Comparison of ENCODE assay signal across 33 mouse cellular contexts in the genomic region with DNA sequence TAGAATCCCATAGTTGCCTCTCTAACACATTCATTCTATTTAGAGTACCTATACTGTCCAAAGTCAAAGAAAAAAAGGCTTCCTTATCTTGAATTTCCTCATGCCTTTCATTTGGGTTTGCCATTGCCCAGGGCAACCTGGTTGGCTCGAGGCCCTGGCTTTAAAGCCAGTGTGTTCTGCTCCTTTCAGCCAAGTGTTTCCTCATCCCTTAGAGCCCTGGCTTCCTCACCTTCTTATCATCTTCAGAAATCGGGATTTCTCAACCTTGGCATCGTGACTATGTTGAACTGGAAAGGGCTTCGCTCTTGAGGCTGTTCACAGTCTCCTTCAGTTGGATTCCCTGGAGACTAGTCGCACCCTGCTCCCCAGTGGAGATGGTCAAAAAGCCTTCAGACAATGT. TPM values are rescaled to one million over a fixed set of nuclear protein-coding genes. Genes with fewer than 3 reads are reported as not detected.
A peak's percentile ranks its signal among the peaks of the same experiment; 100 is the strongest.
DNase-seq lines count a peak whose midpoint lies in the region; ATAC-seq and TF ChIP-seq lines count a peak whose summit lies in the region.
"Had no signal": no experiment of that assay in that cellular context is flagged by ENCODE, and none has a peak within 500 bp of the region (broad histone marks: within the 10 kb centered on the region; RNA-seq: fewer than 3 reads in every experiment).

No protein-coding gene starts in this region.

- H3K27ac ChIP-seq in intestine, postnatal 0 days (ENCODE audit: low read depth, low read length), result no peak overlapping the region
- no peak overlapping the region for H3K27ac ChIP-seq in intestine, embryonic 15.5 days
- peak overlapping the region; percentile 72 for H3K27ac ChIP-seq in small intestine, adult 2 months (ENCODE audit: insufficient read depth, low read depth, low read length)
- H3K27ac ChIP-seq: embryonic facial prominence, embryonic 10.5 days; forebrain, embryonic 10.5 days; heart, adult 2 months; hindbrain, embryonic 12.5 days; kidney, postnatal 0 days; midbrain, embryonic 12.5 days; stomach, embryonic 15.5 days had no signal

- intact Hi-C loops in left cerebral cortex, postnatal 14 days (cut with DNase I), result no loop called here

- H3K4me2 ChIP-seq in intestine, postnatal 0 days (replicated peaks; ENCODE audit: low read depth), result no peak overlapping the region
- H3K4me2 ChIP-seq in intestine, embryonic 15.5 days (replicated peaks), result no peak overlapping the region
- H3K4me2 ChIP-seq: hindbrain, embryonic 12.5 days; liver, embryonic 11.5 days; lung, embryonic 14.5 days; midbrain, embryonic 12.5 days; stomach, embryonic 15.5 days had no signal

- H3K27me3 ChIP-seq in intestine, postnatal 0 days (replicated peaks; ENCODE audit: control insufficient read depth, insufficient read depth, low read length), result no peaks in the 10 kb centered on the region
- H3K27me3 ChIP-seq in intestine, embryonic 15.5 days (replicated peaks), result no peaks in the 10 kb centered on the region
- H3K27me3 ChIP-seq in small intestine, adult 2 months (ENCODE audit: control insufficient read depth, insufficient read depth, low read length), result no peaks in the 10 kb centered on the region
- H3K27me3 ChIP-seq: hindbrain, embryonic 12.5 days; midbrain, embryonic 12.5 days; Patski; stomach, embryonic 15.5 days had no signal

- H3K4me1 ChIP-seq in intestine, postnatal 0 days (replicated peaks; ENCODE audit: control insufficient read depth, insufficient read depth, low read length), result peaks cover 6% of the 10 kb centered on the region; the same call in 1 of the 2 replicates
- H3K4me1 ChIP-seq in intestine, embryonic 15.5 days (replicated peaks), result 0 out of 2 replicates have a peak, but pooled peaks cover 5% of the 10 kb centered on the region
- H3K4me1 ChIP-seq in small intestine, adult 2 months (ENCODE audit: control insufficient read depth, insufficient read depth, insufficient read length, low read length), result peaks cover 37% of the 10 kb centered on the region; the same call in 1 of the 2 replicates
- H3K4me1 ChIP-seq: forebrain, embryonic 10.5 days; hindbrain, embryonic 12.5 days; stomach, embryonic 15.5 days had no signal

- no peaks in the 10 kb centered on the region for H3K36me3 ChIP-seq in intestine, postnatal 0 days (ENCODE audit: control insufficient read depth, insufficient read depth)
- H3K36me3 ChIP-seq in intestine, embryonic 15.5 days, result no peaks in the 10 kb centered on the region
- H3K36me3 ChIP-seq in small intestine, adult 2 months (ENCODE audit: control insufficient read depth, insufficient read depth, low read length), result no peaks in the 10 kb centered on the region
- H3K36me3 ChIP-seq: embryonic facial prominence, embryonic 10.5 days; forebrain, embryonic 10.5 days; G1E; hindbrain, embryonic 12.5 days; midbrain, embryonic 12.5 days; stomach, embryonic 15.5 days had no signal

- H3K9me3 ChIP-seq in intestine, postnatal 0 days (ENCODE audit: control insufficient read depth), result no peaks in the 10 kb centered on the region
- H3K9me3 ChIP-seq in intestine, embryonic 15.5 days, result no peaks in the 10 kb centered on the region
- H3K9me3 ChIP-seq: embryonic facial prominence, embryonic 10.5 days; forebrain, embryonic 10.5 days; hindbrain, embryonic 12.5 days; midbrain, embryonic 12.5 days; stomach, embryonic 15.5 days had no signal

- peak; percentile 59 for ATAC-seq in intestine, postnatal 0 days
- no peak for ATAC-seq in intestine, embryonic 15.5 days
- ATAC-seq: forebrain, embryonic 16.5 days; Patski had no signal

- no peak for TF ChIP-seq POLR2A in small intestine, adult 2 months (IDR thresholded peaks at IDR 0.05; ENCODE audit: low read depth, low read length)

- peak; percentile 99 for DNase-seq in gonadal fat pad, adult 2 months (ENCODE audit: low read depth)
- DNase-seq in lung, postnatal 10 days, result peak; percentile 17
- DNase-seq in left cerebral cortex, postnatal 14 days (ENCODE audit: low spot score in 2 of 2), result no peak
- no peak for DNase-seq in right cerebral cortex, postnatal 25 days
- DNase-seq: B cell, adult 2 months; cerebellum, adult 9-11 months; gastrocnemius, postnatal 10 days; kidney, adult 18-20 months; layer of hippocampus, adult 9-11 months; lung, embryonic 14.5 days; right cerebral cortex, postnatal 4 days; thymus, adult 18-20 months; thymus, postnatal 4 days had no signal

- H3K9ac ChIP-seq in intestine, postnatal 0 days (ENCODE audit: low read depth, low read length), result no peak overlapping the region
- no peak overlapping the region for H3K9ac ChIP-seq in intestine, embryonic 15.5 days
- H3K9ac ChIP-seq: hindbrain, embryonic 12.5 days; lung, embryonic 14.5 days; midbrain, embryonic 12.5 days; stomach, embryonic 15.5 days had no signal

- 56% methylated on average over 5 of the region's 5 CpGs for WGBS in intestine, postnatal 0 days
- WGBS in intestine, embryonic 15.5 days, result 86% methylated on average over 5 of the region's 5 CpGs
- WGBS in small intestine, adult 2 months, result 31% methylated on average over 5 of the region's 5 CpGs

- TF ChIP-seq CTCF in intestine, postnatal 0 days (IDR thresholded peaks at IDR 0.05; ENCODE audit: low read depth), result no peak
- TF ChIP-seq CTCF in small intestine, adult 2 months (IDR thresholded peaks at IDR 0.05; ENCODE audit: extremely low read depth, insufficient read length, insufficient replicate concordance, low read depth, low read length), result no peak

- no peak overlapping the region for H3K4me3 ChIP-seq in intestine, postnatal 0 days (ENCODE audit: low read depth, low read length)
- no peak overlapping the region for H3K4me3 ChIP-seq in intestine, embryonic 15.5 days (replicated peaks)
- H3K4me3 ChIP-seq in small intestine, adult 2 months (ENCODE audit: low read depth, low read length), result no peak overlapping the region
- H3K4me3 ChIP-seq: embryonic facial prominence, embryonic 10.5 days; forebrain, embryonic 10.5 days; heart, adult 2 months; hindbrain, embryonic 12.5 days; midbrain, embryonic 12.5 days; stomach, embryonic 15.5 days had no signal

RNA-seq across cellular contexts. Expression of gene Hsd17b2, which starts 12.9 kb away (rescaled TPM):
- 66.3 and 69.9 TPM in 2 replicates for polyA plus RNA-seq in intestine, postnatal 0 days (2015; fragmentation: Nextera tagmentation; extraction: Ambion mirVana)
- polyA plus RNA-seq in intestine, embryonic 15.5 days (2015; fragmentation: Nextera tagmentation; extraction: Ambion mirVana), result 38.1 and 38.3 TPM in 2 replicates
- polyA plus RNA-seq in gonadal fat pad, adult 2 months (2012; rRNA removed), result 0.31 and 0.51 TPM in 2 replicates
- 14.0 and 85.7 TPM in 2 replicates for polyA plus RNA-seq in small intestine, adult 2 months (2012; rRNA removed)
- total RNA-seq in left cerebral cortex, postnatal 14 days (2021), result under 1 TPM in 1 of 2 experiments, not detected in 1; 0.26 TPM
- total RNA-seq: adrenal gland, adult 18-20 months; CH12.LX; heart, adult 2 months; heart, postnatal 25 days; megakaryocyte, adult 5-6 weeks had no signal
- polyA plus RNA-seq: embryonic facial prominence, embryonic 10.5 days; forebrain, embryonic 10.5 days; forebrain, embryonic 16.5 days; G1E; heart, adult 2 months; heart, embryonic 14.5 days; hindbrain, embryonic 12.5 days; limb, embryonic 11.5 days; midbrain, embryonic 12.5 days had no signal

RNA-seq across cellular contexts. Expression of gene Sdr42e1, which starts 41.1 kb away (rescaled TPM):
- 6.0 and 7.7 TPM in 2 replicates for polyA plus RNA-seq in intestine, postnatal 0 days (2015; fragmentation: Nextera tagmentation; extraction: Ambion mirVana)
- 6.0 and 6.6 TPM in 2 replicates for polyA plus RNA-seq in intestine, embryonic 15.5 days (2015; fragmentation: Nextera tagmentation; extraction: Ambion mirVana)
- 30.7 and 44.1 TPM in 2 replicates for polyA plus RNA-seq in gonadal fat pad, adult 2 months (2012; rRNA removed)
- 4.4 and 7.4 TPM in 2 replicates for polyA plus RNA-seq in small intestine, adult 2 months (2012; rRNA removed)
- total RNA-seq in left cerebral cortex, postnatal 14 days (2021), result 1 to 10 TPM; 4.1 to 4.9 TPM
- polyA plus RNA-seq: G1E had no signal

Comparison
In these comparisons a context has a peak if more than half of its experiments do, and no peak if none do; other contexts are left out.
1. DNase-seq: peak in gonadal fat pad, adult 2 months (single experiment) and lung, postnatal 10 days (single experiment); none in left cerebral cortex, postnatal 14 days (0 of 2) and right cerebral cortex, postnatal 25 days (single experiment).